Mouse (Mus musculus) cerebral cortex, adult 2 months (tissue): ENCODE results near the gene Boll.

Experiments used
- WGBS: fragments of 180-500 bp; shearing (Covaris S2); methylation state at CpG from one replicate; pipeline ENCODE4 v1.1.7; 2018; 5-methylcytosine and 5-hydroxymethylcytosine counted together

The Boll gene

GRCm38 (mm10) chr1:55363044-55363565, at the start of gene Boll:
Gene Boll (minus strand): TSS chr1:55363469.
- 14% methylated on average over 57 of the region's 68 CpGs for WGBS

GRCm38 (mm10) chr1:55412569-55412968, 49.3 kb upstream of the Boll start:
- WGBS, result 69% methylated on average over 6 of the region's 6 CpGs

GRCm38 (mm10) chr1:55411079-55411478, 47.8 kb upstream of the Boll start:
- 83% methylated on average over 2 of the region's 2 CpGs for WGBS

- WGBS, result 75% methylated on average over 2 of the region's 2 CpGs
Observed at GRCm38 (mm10) chr1:55410670-55411069, 47.4 kb upstream of the Boll start.

GRCm38 (mm10) chr1:55406531-55407375, 43.5 kb upstream of the Boll start:
- 3% methylated on average over 35 of the region's 35 CpGs for WGBS

GRCm38 (mm10) chr1:55406023-55406413, 42.7 kb upstream of the Boll start:
- WGBS, result under 1% methylated on average over 42 of the region's 42 CpGs

GRCm38 (mm10) chr1:55405272-55406022, 42.2 kb upstream of the Boll start, which contains the start of gene Plcl1:
Gene Plcl1 (plus strand): TSS chr1:55405921.
- WGBS, result under 1% methylated on average over 51 of the region's 51 CpGs

GRCm38 (mm10) chr1:55404439-55404838, 41.2 kb upstream of the Boll start:
- WGBS, result 3% methylated on average over 3 of the region's 3 CpGs

GRCm38 (mm10) chr1:55399891-55400290, 36.6 kb upstream of the Boll start:
- WGBS, result 37% methylated on average over 5 of the region's 5 CpGs

GRCm38 (mm10) chr1:55383114-55383773, 20.0 kb upstream of the Boll start:
- WGBS, result 17% methylated on average over 9 of the region's 9 CpGs

GRCm38 (mm10) chr1:55380527-55380926, 17.3 kb upstream of the Boll start:
- 73% methylated on average over 2 of the region's 2 CpGs for WGBS

GRCm38 (mm10) chr1:55372626-55373025, 9.4 kb upstream of the Boll start:
- WGBS, result 91% methylated on average over 3 of the region's 3 CpGs

GRCm38 (mm10) chr1:55363586-55363985, 317 bp upstream of the Boll start:
- WGBS, result 2% methylated on average over 27 of the region's 27 CpGs

GRCm38 (mm10) chr1:55362634-55363033, 635 bp downstream of the Boll start:
- 46% methylated on average over 49 of the region's 49 CpGs for WGBS

- WGBS, result 79% methylated on average over 2 of the region's 2 CpGs
Observed at GRCm38 (mm10) chr1:55351914-55352313, 11.4 kb downstream of the Boll start.

GRCm38 (mm10) chr1:55325496-55325895, 37.8 kb downstream of the Boll start:
- WGBS, result 83% methylated on average over 5 of the region's 5 CpGs

GRCm38 (mm10) chr1:55279081-55279480, 84.2 kb downstream of the Boll start:
- WGBS, result 81% methylated on average over 9 of the region's 9 CpGs

GRCm38 (mm10) chr1:55265447-55265846, 97.8 kb downstream of the Boll start:
- WGBS, result 64% methylated on average over 2 of the region's 2 CpGs

GRCm38 (mm10) chr1:55264385-55264784, 98.9 kb downstream of the Boll start:
- WGBS, result 85% methylated on average over 2 of the region's 2 CpGs

GRCm38 (mm10) chr1:55246374-55246773, 116.9 kb downstream of the Boll start:
- WGBS, result 86% methylated on average over 2 of the region's 2 CpGs

- WGBS, result 5% methylated on average over 1 of the region's 1 CpGs
Observed at GRCm38 (mm10) chr1:55239237-55239636, 124.0 kb downstream of the Boll start.

- 6% methylated on average over 13 of the region's 13 CpGs for WGBS
Observed at GRCm38 (mm10) chr1:55238496-55238895, 124.8 kb downstream of the Boll start.
